ENCODE assay signal across 8 mouse cellular contexts in genomic region chr11:17159738-17160241, GRCm38 (mm10). TPM values are rescaled to one million over a fixed set of nuclear protein-coding genes. Genes with fewer than 3 reads are reported as not detected.
DNase-seq lines count a peak whose midpoint lies in the region; ATAC-seq and TF ChIP-seq lines count a peak whose summit lies in the region.

No protein-coding gene starts in this region.

- TF ChIP-seq CTCF in forebrain, postnatal 0 days (IDR thresholded peaks at IDR 0.05; ENCODE audit: low read depth): no peak
- no peak for TF ChIP-seq CTCF in lung, adult 2 months (IDR thresholded peaks at IDR 0.05; ENCODE audit: insufficient read depth, low read length)
- TF ChIP-seq CTCF in thymus, adult 2 months (IDR thresholded peaks at IDR 0.05; ENCODE audit: borderline replicate concordance, control insufficient read depth, extremely low read depth, insufficient read depth, low read length, poor library complexity): no peak

- no peak for DNase-seq in ES-E14 (ENCODE audit: low read depth, low spot score)
- DNase-seq in cerebellum, adult 11-12 months: peak; percentile 68
- peak; percentile 59 for DNase-seq in forebrain, postnatal 0 days
- peak; percentile 47 to 64 for DNase-seq in heart, postnatal 36 days
- DNase-seq in layer of hippocampus, adult 9-10 months (ENCODE audit: low spot score): peak; percentile 32
- peak; percentile 64 for DNase-seq in lung, adult 2 months
- peak; percentile 9 for DNase-seq in ovary, adult 18-20 months (ENCODE audit: low spot score)
- peak; percentile 61 for DNase-seq in thymus, adult 2 months

- H3K9ac ChIP-seq in ES-E14 (ENCODE audit: insufficient read depth, low read depth, low read length, poor library complexity, severe bottlenecking): peak overlapping the region; percentile 94
- peak overlapping the region; percentile 99 for H3K9ac ChIP-seq in forebrain, postnatal 0 days

- under 1% methylated on average over 44 of the region's 46 CpGs for WGBS in forebrain, postnatal 0 days
- under 1% methylated on average over 43 of the region's 46 CpGs for WGBS in lung, adult 2 months
- 2% methylated on average over 45 of the region's 46 CpGs for WGBS in thymus, adult 2 months

- H3K4me2 ChIP-seq in forebrain, postnatal 0 days (ENCODE audit: low read depth): peak overlapping the region; percentile 63

- no peak for TF ChIP-seq POLR2A in lung, adult 2 months (IDR thresholded peaks at IDR 0.05; ENCODE audit: borderline replicate concordance, extremely low read depth, low read depth, low read length)
- TF ChIP-seq POLR2A in thymus, adult 2 months (IDR thresholded peaks at IDR 0.05; ENCODE audit: control insufficient read depth, extremely low read depth, insufficient read depth, low read length, poor library complexity): no peak

- H3K27ac ChIP-seq in ES-E14 (ENCODE audit: insufficient read depth, low read depth, low read length, poor library complexity, severe bottlenecking): peak overlapping the region; percentile 38; the same call in 1 of the 2 replicates
- peak overlapping the region; percentile 97 for H3K27ac ChIP-seq in forebrain, postnatal 0 days (ENCODE audit: low read depth, low read length)
- peak overlapping the region; percentile 73 for H3K27ac ChIP-seq in thymus, adult 2 months (ENCODE audit: control insufficient read depth, insufficient read depth, low read length)

- H3K9me3 ChIP-seq in ES-E14 (ENCODE audit: control insufficient read depth, insufficient read depth, low read depth, low read length): no peaks in the 10 kb centered on the region
- H3K9me3 ChIP-seq in forebrain, postnatal 0 days (ENCODE audit: low read length): no peaks in the 10 kb centered on the region

- no peak for ATAC-seq in forebrain, postnatal 0 days

- intact Hi-C loops in heart, postnatal 36 days (cut with DNase I): loop anchor here (1.0 to 5.0 kb wide), 2 partner anchors 52 to 98 kb away; partner anchors contain the start of genes C1d and Pno1

- in situ Hi-C loops in ES-E14 (cut with MboI; ENCODE audit: low sequenced_read_pairs in 2 of 2, unreplicated experiment in 2 of 2): no loop called here

- peak overlapping the region; percentile 74 to 82 for H3K4me3 ChIP-seq in ES-E14 (ENCODE audit: insufficient read depth in 1 of 2, low read depth in 1 of 2, low read length in 2 of 2, poor library complexity in 1 of 2, severe bottlenecking in 1 of 2)
- H3K4me3 ChIP-seq in forebrain, postnatal 0 days (ENCODE audit: low read depth, low read length): peak overlapping the region; percentile 90
- H3K4me3 ChIP-seq in lung, adult 2 months (replicated peaks; ENCODE audit: extremely low read depth, low read depth, low read length): peak overlapping the region; percentile 98
- peak overlapping the region; percentile 69 for H3K4me3 ChIP-seq in thymus, adult 2 months (ENCODE audit: control insufficient read depth, insufficient read depth, low read length)

- no peaks in the 10 kb centered on the region for H3K36me3 ChIP-seq in ES-E14 (ENCODE audit: control insufficient read depth, insufficient read depth, low read length, poor library complexity, severe bottlenecking)
- H3K36me3 ChIP-seq in forebrain, postnatal 0 days (ENCODE audit: insufficient read depth): no peaks in the 10 kb centered on the region
- no peaks in the 10 kb centered on the region for H3K36me3 ChIP-seq in thymus, adult 2 months (ENCODE audit: control insufficient read depth, insufficient read depth, low read length)

- H3K4me1 ChIP-seq in ES-E14 (ENCODE audit: control insufficient read depth in 2 of 2, insufficient read depth in 2 of 2, low read length in 2 of 2, poor library complexity in 1 of 2): peaks cover 6 to 12% of the 10 kb centered on the region in 2 experiments
- peaks cover 16% of the 10 kb centered on the region; the same call in 1 of the 2 replicates for H3K4me1 ChIP-seq in forebrain, postnatal 0 days (ENCODE audit: insufficient read depth)
- H3K4me1 ChIP-seq in lung, adult 2 months (ENCODE audit: control insufficient read depth, insufficient read depth, low read length): peaks cover 14% of the 10 kb centered on the region
- H3K4me1 ChIP-seq in thymus, adult 2 months (replicated peaks; ENCODE audit: control insufficient read depth, insufficient read depth, low read length): 0 out of 2 replicates have a peak, but pooled peaks cover 2% of the 10 kb centered on the region

- H3K27me3 ChIP-seq in forebrain, postnatal 0 days (ENCODE audit: insufficient read depth, low read length): no peaks in the 10 kb centered on the region
- H3K27me3 ChIP-seq in thymus, adult 2 months (ENCODE audit: control insufficient read depth, insufficient read depth, low read length): no peaks in the 10 kb centered on the region

TF ChIP-seq in ES-E14, 5 proteins besides CTCF, POLR2A, EP300 and RAD21:
- TF ChIP-seq MAFK (IDR thresholded peaks at IDR 0.05; ENCODE audit: insufficient read depth, low read depth, low read length) (no peak), CHD2 (IDR thresholded peaks at IDR 0.05; ENCODE audit: low read depth, low read length) (no peak), HCFC1 (IDR thresholded peaks at IDR 0.05; ENCODE audit: borderline replicate concordance, insufficient read depth, low read length) (no peak), ZC3H11A (IDR thresholded peaks at IDR 0.05; ENCODE audit: borderline replicate concordance, low read depth, low read length) (no peak), ZNF384 (IDR thresholded peaks at IDR 0.05; ENCODE audit: low read depth, low read length) (no peak)

RNA-seq across cellular contexts. Expression of gene Ppp3r1, which starts 0.7 kb away (rescaled TPM):
- 19.1 and 32.9 TPM in 2 replicates for total RNA-seq in ES-E14 (2012; rRNA removed)
- total RNA-seq in forebrain, postnatal 0 days (2014; rRNA removed): 92.4 and 114 TPM in 2 replicates
- polyA plus RNA-seq in forebrain, postnatal 0 days (2015; fragmentation: Nextera tagmentation; extraction: Ambion mirVana): 186 and 224 TPM in 2 replicates
- total RNA-seq in heart, postnatal 36 days (2021): 10 to 100 TPM; 67.7 to 70.0 TPM
- polyA plus RNA-seq in lung, adult 2 months (2012; rRNA removed): 29.8 and 56.3 TPM in 2 replicates
- 42.5 and 77.9 TPM in 2 replicates for polyA plus RNA-seq in thymus, adult 2 months (2012; rRNA removed)

RNA-seq across cellular contexts. Expression of gene Wdr92, which starts 22.1 kb away (rescaled TPM):
- 20.3 and 31.5 TPM in 2 replicates for total RNA-seq in ES-E14 (2012; rRNA removed)
- 11.6 and 13.0 TPM in 2 replicates for total RNA-seq in forebrain, postnatal 0 days (2014; rRNA removed)
- polyA plus RNA-seq in forebrain, postnatal 0 days (2015; fragmentation: Nextera tagmentation; extraction: Ambion mirVana): 9.8 and 11.9 TPM in 2 replicates
- 10 to 100 TPM in 1 of 2 experiments, 1 to 10 TPM in 1; 9.8 to 11.8 TPM for total RNA-seq in heart, postnatal 36 days (2021)
- 4.5 and 6.5 TPM in 2 replicates for polyA plus RNA-seq in lung, adult 2 months (2012; rRNA removed)
- polyA plus RNA-seq in thymus, adult 2 months (2012; rRNA removed): 13.9 and 15.5 TPM in 2 replicates

RNA-seq across cellular contexts. Expression of gene Pno1, which starts 51.6 kb away (rescaled TPM):
- total RNA-seq in ES-E14 (2012; rRNA removed): 67.4 and 113 TPM in 2 replicates
- 42.6 and 48.6 TPM in 2 replicates for total RNA-seq in forebrain, postnatal 0 days (2014; rRNA removed)
- polyA plus RNA-seq in forebrain, postnatal 0 days (2015; fragmentation: Nextera tagmentation; extraction: Ambion mirVana): 60.4 and 71.0 TPM in 2 replicates
- 10 to 100 TPM; 32.9 to 34.7 TPM for total RNA-seq in heart, postnatal 36 days (2021)
- polyA plus RNA-seq in lung, adult 2 months (2012; rRNA removed): 2.7 and 3.2 TPM in 2 replicates
- 3.7 and 4.4 TPM in 2 replicates for polyA plus RNA-seq in thymus, adult 2 months (2012; rRNA removed)

Comparison
In these comparisons a context has a peak if more than half of its experiments do, and no peak if none do; other contexts are left out.
1. H3K27ac ChIP-seq: peak in every context shown above with its lines; median percentile 97 in forebrain, postnatal 0 days; 73 in thymus, adult 2 months; 38 in ES-E14.